Mouse (Mus musculus) left cerebral cortex, adult 2 months (tissue): Measurements from ENCODE around the gene Dhx16. TPM values are rescaled to one million over a fixed set of nuclear protein-coding genes. Genes with fewer than 3 reads are reported as not detected.

Source experiments
- DNase-seq, 2 experiments: peaks; one replicate each; pipeline ENCODE4 v3.0.0; 2021 to 2022; ENCODE audit warnings: low spot score in 2 of 2, mixed read lengths in 1 of 2; ENCODE audit errors: extremely low spot score in 1 of 2
- H3K27ac ChIP-seq: fragments of 200-600 bp; 2 replicates; pipeline ENCODE4 v1.8.1; 2022
- H3K4me3 ChIP-seq: fragments of 200-600 bp; 2 replicates; pipeline ENCODE4 v1.8.1; 2022
- CTCF ChIP-seq: fragments of 200-600 bp; IDR thresholded peaks from 2 replicates; pipeline ENCODE4 v1.8.1; 2022; ENCODE audit warnings: antibody characterized with exemption, mild to moderate bottlenecking, moderate library complexity
- intact Hi-C: fragments of 180-260 bp; cut with DNase I; formaldehyde crosslinking; loops from one replicate; pipeline ENCODE4 v1.15.1; 2025
- long read RNA-seq, 2 experiments: library from polyadenylated mRNA; stranded (forward); transcript quantifications; one replicate each; pipeline ENCODE4 v2.0.0; 2021; ENCODE audit warnings: borderline mapping rate in 2 of 2
- total RNA-seq, 2 experiments: library from RNA; stranded (reverse); gene quantifications; 2 replicates each; pipeline ENCODE4 v1.2.3; 2021

Dhx16 gene
- 10 to 100 TPM; 30.0 to 39.7 TPM for total RNA-seq
- long read RNA-seq, experiment 1, transcript Dhx16-201 (20 exons, 3,351 nt) = major isoform, 25 of 44 reads
- long read RNA-seq, experiment 1, partial matches to known transcripts = 1 of 44 reads
- long read RNA-seq, experiment 1, other reads (novel, unspliced or antisense) = 16 of 44 reads
- long read RNA-seq, experiment 2, transcript Dhx16-201 (20 exons, 3,351 nt) = major isoform, 30 of 49 reads
- long read RNA-seq, experiment 2, partial matches to known transcripts = 3 of 49 reads
- long read RNA-seq, experiment 2, other reads (novel, unspliced or antisense) = 15 of 49 reads

- H3K27ac ChIP-seq = peak within 1 kb of the TSS; percentile 83
- intact Hi-C loops = loop anchor here (2.0 kb wide), 1 partner anchor 15 kb away; no protein-coding TSS in a partner anchor
- peak; percentile 97 for DNase-seq
- peak; percentile 79 for TF ChIP-seq CTCF
- H3K4me3 ChIP-seq = peak within 1 kb of the TSS; percentile 79
These were observed at the start of gene Dhx16 for GRCm38 (mm10) chr17:35879245-35880057. Dhx16 (plus strand) TSS chr17:35879819.

GRCm38 (mm10) chr17:35832400-35833238 is 47.0 kb upstream of the Dhx16 start:
- intact Hi-C loops = no loop called here
- no peak for TF ChIP-seq CTCF
- no peak overlapping the region for H3K4me3 ChIP-seq
- DNase-seq = no peak
- no peak overlapping the region for H3K27ac ChIP-seq

- intact Hi-C loops = no loop called here
- Histone ChIP-seq H3K4me3 (no peak overlapping the region), H3K27ac (no peak overlapping the region)
- TF ChIP-seq CTCF = no peak
- DNase-seq = no peak
These were observed 46.3 kb upstream of the Dhx16 start for GRCm38 (mm10) chr17:35833239-35833751.

GRCm38 (mm10) chr17:35833894-35834293 is 45.7 kb upstream of the Dhx16 start:
- no peak for DNase-seq
- intact Hi-C loops = no loop called here
- H3K27ac ChIP-seq = no peak overlapping the region
- TF ChIP-seq CTCF = no peak
- H3K4me3 ChIP-seq = no peak overlapping the region

DNA sequence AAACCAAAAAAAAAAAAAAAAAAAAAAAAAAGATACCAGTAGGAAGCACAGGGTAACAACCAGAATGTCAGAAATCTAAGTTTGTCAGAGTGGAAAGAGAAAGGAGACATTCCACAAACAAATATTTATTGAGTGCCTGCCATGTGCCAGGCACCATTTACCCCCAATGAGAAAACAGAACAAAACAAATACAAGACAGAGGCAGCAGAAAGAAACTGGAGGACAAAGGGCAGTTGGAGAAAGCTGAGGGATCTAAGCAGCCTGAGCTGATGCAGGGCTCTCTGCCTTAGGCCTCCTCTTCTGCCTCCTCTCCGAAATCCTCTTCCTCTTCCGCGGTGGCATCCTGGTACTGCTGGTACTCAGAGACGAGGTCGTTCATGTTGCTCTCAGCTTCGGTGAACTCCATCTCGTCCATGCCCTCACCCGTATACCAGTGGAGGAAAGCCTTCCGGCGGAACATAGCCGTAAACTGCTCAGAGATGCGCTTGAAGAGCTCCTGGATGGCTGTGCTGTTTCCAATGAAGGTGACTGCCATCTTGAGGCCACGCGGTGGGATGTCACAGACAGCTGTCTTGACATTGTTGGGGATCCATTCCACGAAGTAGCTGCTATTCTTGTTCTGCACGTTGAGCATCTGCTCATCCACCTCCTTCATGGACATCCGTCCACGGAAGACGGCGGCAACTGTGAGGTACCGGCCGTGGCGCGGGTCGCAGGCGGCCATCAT is 44.8 kb upstream of the Dhx16 start:
- intact Hi-C loops = loop anchor here (5.0 kb wide), 1 partner anchor 82 kb away; the partner anchor contains the start of genes Mrps18b and Ppp1r10
- peak overlapping the region; percentile 2; the same call in 1 of the 2 replicates for H3K27ac ChIP-seq
- peak; percentile 15 for TF ChIP-seq CTCF
- H3K4me3 ChIP-seq = peak overlapping the region; percentile 16; the same call in 1 of the 2 replicates
- peak in 1 of 2 experiments; percentile 45 for DNase-seq

GRCm38 (mm10) chr17:35835424-35836140 is 44.0 kb upstream of the Dhx16 start:
- peak in 1 of 2 experiments; percentile 36 for DNase-seq
- Histone ChIP-seq H3K27ac (peak overlapping the region; percentile 2; the same call in 1 of the 2 replicates), H3K4me3 (no peak overlapping the region; the same call in 1 of the 2 replicates)
- no peak for TF ChIP-seq CTCF
- intact Hi-C loops = loop anchor here (2.0 to 5.0 kb wide), 2 partner anchors 39 to 82 kb away; partner anchors contain the start of genes Mrps18b and Ppp1r10

DNA sequence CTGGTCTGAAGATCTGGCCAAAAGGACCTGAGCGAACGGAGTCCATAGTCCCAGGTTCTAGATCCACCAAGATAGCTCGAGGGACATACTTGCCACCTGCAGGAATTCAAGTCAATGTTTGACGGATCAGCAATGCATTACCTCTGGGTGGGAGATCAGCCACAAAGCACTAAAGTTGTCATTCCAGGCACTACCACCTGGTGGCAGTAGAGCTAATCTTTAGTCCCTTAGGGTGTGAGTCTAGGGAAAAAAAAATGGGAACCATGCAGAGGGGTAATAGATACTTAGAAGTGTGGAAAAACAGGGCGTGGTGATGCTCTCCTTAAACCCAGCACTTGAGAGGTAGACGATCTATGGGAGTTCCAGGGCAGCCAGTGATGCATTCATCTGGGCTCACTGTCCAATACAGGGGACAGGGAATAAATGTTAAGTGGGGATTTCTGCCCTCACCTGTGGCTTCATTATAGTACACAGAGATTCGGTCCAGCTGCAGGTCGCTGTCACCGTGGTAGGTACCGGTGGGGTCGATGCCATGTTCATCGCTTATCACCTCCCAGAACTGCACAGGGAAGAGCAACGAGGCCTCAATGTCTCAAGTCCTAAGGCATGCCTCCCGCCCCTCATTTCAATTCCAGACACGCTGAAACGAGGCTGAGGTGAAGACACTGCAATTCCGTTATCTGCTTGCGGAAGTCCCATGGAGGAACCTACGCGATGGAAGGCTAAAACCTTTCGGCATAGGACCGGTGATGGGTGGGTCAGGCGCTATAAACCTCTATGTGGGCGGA is 43.2 kb upstream of the Dhx16 start:
- intact Hi-C loops = loop anchor here (2.0 to 5.0 kb wide), 2 partner anchors 38 to 81 kb away; partner anchors contain the start of genes Mrps18b and Ppp1r10
- Histone ChIP-seq H3K27ac (peak overlapping the region; percentile 89), H3K4me3 (peak overlapping the region; percentile 64)
- DNase-seq = peak; percentile 86 to 90
- TF ChIP-seq CTCF = peak; percentile 89

DNA sequence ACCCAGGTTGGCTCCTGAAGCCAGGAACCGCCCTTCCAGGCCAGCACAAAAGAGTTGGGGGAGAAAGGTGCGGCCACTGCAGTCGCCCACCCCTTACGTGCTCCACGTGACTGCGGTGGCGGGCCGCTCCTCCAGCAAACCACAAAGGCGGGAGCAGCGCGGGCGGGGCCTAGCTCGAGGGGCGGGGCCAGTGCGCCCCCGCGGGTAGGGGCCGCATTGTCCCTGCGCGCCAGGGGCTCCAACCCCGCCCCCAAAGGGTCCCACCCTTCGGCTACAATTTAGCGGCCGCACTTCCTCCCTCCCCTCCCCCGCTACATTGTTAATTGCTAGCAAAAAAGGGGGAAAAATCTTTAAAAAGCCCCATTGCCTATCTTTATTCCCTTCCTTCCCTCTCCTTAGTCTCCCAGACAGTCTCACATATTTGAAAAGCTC is 42.6 kb upstream of the Dhx16 start:
- DNase-seq = peak; percentile 84 to 89
- intact Hi-C loops = loop anchor here (2.0 to 5.0 kb wide), 2 partner anchors 38 to 80 kb away; partner anchors contain the start of genes Mrps18b and Ppp1r10
- no peak for TF ChIP-seq CTCF
- Histone ChIP-seq H3K4me3 (peak overlapping the region; percentile 64), H3K27ac (peak overlapping the region; percentile 89)

GRCm38 (mm10) chr17:35837487-35837886 is 42.1 kb upstream of the Dhx16 start:
- H3K4me3 ChIP-seq = peak overlapping the region; percentile 64
- peak in 1 of 2 experiments; percentile 58 for DNase-seq
- peak overlapping the region; percentile 89 for H3K27ac ChIP-seq
- intact Hi-C loops = loop anchor here (2.0 to 5.0 kb wide), 2 partner anchors 37 to 80 kb away; partner anchors contain the start of genes Mrps18b and Ppp1r10
- no peak for TF ChIP-seq CTCF
